Mouse (Mus musculus) heart, adult 18-20 months (tissue): ENCODE measurements at regions not wholly inside any gene's neighbourhood (a gene's known extent, or its start where the extent isn't known, plus 50 kb on each side); places are given as distances from the start of the nearest gene placed in this dataset.
A peak's percentile ranks its signal among the peaks of the same experiment; 100 is the strongest.

Experiments used
- DNase-seq, 2 experiments: peaks; one replicate each; pipeline ENCODE4 v3.0.0; 2021 to 2022; ENCODE audit warnings: mixed read lengths in 1 of 2

DNA sequence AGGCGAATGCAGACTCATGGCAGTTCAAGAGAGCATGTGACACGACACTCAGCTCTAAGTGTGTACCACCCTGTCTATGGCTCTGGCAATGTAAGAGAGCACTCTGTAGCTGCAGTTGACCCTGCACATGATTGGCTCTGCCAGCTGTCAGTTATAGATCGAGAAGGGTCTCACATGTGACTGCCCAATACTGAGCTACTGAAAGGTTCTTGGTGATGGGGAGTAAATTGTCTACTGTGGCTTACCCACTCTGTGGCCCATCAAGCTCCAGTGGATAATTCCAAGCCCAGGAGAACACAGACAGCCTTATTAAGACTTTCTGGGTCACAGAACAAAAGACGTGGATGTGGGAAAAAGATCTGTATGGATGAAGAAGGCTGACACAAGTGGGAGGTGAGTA lies 920.3 kb downstream of the A830018L16Rik start:
- no peak for DNase-seq

- DNase-seq = peak in 1 of 2 experiments; percentile 3
Measured at GRCm38 (mm10) chr1:12344726-12345438, 931.0 kb downstream of the A830018L16Rik start.

DNA sequence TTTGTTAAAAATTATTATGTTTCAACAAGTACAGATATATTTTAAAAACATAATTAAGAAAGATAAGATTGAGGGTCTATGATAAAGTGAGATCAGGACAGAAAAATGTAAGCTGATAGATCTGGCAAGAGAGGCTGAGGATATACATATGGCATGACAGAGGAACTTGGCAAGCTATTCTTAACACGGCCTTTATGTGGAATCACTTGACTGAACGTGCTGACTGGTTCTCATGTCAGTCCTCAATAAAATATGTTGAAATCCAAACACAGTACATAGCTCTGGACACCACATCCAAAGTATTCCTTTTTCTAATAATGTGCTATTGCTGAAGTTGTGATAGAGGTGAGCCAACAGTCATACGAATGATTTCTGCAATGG lies 931.5 kb downstream of the A830018L16Rik start:
- no peak for DNase-seq

- no peak for DNase-seq
Measured at GRCm38 (mm10) chr1:12354531-12354930, 940.6 kb downstream of the A830018L16Rik start.

DNA sequence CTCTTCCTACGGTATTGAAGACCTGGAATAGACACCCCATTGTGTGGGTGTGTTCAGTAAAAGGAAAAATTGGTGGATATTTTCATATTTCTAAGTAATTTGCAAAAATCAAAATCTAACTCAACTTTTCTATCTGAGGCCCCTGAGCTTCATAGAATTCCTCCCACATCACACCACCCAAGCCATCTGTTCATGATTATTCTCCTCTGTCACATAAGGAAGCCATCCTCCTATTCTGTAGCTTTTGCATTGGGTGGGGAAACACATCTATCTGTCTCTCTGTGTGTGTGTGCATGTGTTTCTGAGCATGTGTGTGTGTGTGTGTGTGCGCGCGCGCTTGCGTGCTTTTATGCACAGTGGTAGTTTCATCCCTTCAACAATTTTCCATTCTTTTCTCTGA lies 954.0 kb downstream of the A830018L16Rik start:
- DNase-seq = no peak

GRCm38 (mm10) chr1:12372968-12373367 lies 959.1 kb downstream of the A830018L16Rik start:
- no peak for DNase-seq

DNA sequence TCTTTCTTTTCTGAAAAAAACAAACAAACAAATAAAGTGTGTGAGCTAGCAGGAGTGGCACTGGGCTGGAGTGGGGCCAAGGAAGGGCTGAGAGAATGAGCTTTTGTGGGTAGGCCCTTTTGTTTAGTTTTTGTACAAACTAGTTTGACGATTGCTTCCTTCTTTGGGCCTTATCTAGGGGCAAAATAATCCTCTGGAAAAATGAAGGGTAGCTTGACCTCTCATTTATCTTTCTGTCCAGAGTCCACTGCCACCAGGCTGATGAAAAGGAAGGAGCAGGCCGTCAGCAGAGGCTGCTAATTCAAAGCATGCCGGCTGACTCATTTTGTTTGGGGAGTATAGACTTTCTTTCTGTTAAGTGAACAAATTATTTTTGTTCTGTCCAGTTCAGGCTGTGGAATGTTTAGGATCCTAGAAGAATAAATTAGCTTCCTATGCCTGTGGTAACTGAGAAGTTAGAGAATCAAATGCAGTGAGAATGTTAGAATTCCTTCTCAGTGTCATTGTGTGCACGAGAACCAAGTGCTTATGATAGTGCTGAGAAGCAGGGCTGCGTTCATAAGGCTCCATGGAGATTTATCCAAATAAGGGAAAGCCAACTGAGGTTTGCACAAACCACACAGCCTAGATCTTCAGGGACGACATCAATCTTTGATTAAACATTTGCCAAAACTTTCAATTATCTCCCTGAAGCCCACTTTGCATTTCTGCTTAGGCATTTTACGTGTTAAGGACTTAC lies 984.4 kb downstream of the A830018L16Rik start:
- no peak for DNase-seq

DNA sequence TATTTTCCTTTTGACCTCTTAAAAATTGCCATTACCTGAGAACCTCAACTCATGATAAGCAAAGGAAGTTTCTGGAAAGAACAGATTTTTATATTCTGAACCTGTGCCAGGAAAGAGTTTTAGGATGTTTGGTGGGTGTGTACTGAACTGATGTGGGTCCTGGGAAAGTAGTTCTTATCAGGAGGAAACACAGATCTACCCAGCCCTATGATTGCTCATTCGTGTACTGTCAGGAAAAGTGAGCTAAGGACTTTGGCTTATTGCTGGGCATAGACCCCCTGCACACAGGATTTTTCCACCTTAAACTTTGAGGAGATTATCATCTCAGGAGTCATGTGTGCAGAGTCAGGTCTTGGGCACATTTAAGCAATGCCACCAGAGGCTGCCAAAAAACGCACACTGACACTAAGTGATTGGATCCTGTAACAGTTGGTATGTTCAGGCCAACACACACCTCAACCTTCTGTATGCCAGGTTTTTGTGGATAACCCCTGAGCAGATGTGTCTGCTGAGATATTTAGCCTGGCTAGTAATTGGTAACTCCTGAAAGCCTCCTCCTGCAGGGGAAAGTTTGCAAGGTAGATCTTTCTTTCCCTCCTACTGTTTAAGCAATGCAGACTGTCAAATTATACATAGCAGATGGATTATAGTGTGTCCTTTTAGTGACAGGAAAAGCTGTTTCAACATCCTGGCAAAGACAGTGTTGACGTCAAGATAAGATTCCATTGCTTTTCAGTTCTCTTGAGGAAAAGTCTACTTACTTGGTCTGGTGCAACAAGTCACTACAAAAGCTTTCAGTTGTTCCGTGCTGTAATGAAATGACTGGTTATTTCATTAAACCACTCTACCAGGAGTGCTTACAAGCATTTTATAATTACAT lies 991.7 kb downstream of the A830018L16Rik start:
- DNase-seq = peak; percentile 67 to 80

DNA sequence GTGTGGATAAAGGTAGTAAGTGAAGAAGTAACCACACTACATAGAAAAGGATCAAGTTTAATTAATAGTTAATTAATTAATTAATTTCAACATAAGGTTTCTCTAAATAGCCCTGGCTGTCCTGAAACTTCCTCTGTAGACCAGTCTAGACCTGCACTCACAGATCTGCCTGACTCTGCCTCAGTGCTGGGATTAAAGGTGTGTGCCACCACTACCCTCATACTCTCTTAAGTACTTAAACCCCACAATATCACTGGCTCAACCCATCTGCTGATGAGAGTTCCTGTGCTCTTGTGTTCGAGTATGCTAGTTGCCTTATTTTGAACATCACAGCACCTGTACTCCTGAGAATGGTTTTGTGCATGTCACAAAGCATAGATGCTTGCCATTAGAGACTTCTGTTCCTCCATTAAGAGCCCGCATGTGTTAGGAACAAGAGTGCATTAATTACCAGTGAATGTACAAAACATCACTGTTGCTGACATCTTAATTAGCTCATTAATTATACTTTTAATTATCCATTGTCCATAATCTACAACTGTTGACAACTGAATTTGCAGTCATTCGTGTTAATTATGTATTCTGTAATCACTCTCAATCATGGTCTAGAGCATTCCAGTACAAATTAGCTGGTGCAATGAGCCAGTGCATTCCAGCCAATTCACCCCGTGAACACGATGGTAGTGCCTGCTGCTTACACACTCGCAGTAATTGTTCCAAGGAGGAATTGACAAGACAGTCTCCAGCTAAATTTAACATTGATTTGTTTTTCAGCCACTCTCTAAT lies 996.0 kb downstream of the A830018L16Rik start:
- DNase-seq = no peak

DNA sequence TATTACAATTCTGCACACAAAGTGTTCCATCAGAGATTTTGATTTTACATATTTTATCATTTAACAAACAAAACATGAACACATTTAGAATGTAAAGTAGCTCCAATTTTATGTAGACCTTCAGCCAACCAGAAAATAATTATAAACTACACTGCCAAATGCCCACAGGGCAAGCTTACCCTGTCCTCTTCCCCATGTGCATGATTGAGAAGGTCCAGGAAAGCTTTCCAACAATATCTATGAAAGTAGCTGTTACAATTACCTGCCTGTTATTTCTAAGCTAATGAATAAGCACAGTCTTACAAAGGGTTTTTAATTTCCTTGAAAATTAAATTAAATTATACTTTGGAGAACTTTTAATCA lies 996.6 kb downstream of the A830018L16Rik start:
- DNase-seq = no peak

GRCm38 (mm10) chr1:12424510-12424909 lies 1010.6 kb downstream of the A830018L16Rik start:
- DNase-seq = peak in 1 of 2 experiments; percentile 12

GRCm38 (mm10) chr1:12437894-12438293 lies 1024.0 kb downstream of the A830018L16Rik start:
- no peak for DNase-seq

DNA sequence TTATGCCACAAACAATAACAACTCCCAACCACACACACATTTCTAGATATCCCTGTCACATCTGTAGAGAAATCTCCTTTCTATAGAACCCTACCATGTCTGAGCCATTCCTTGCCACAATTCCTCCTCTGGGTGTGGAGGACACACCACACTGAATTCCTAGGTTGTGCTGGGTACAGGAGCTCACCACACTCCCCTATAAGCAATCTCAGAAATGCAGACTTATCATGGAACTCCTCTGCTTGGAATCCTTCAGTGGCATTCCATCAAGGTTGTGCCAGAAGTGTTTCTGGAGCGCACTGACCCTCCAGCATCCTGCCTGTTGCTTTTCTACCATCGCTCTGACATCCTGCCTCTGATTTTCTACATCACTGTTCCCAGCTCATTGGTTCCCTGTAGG lies 1052.3 kb downstream of the A830018L16Rik start:
- peak in 1 of 2 experiments; percentile 1 for DNase-seq

- DNase-seq = peak; percentile 18 to 39
Measured at GRCm38 (mm10) chr1:12478983-12479763, 1065.3 kb downstream of the A830018L16Rik start.

DNA sequence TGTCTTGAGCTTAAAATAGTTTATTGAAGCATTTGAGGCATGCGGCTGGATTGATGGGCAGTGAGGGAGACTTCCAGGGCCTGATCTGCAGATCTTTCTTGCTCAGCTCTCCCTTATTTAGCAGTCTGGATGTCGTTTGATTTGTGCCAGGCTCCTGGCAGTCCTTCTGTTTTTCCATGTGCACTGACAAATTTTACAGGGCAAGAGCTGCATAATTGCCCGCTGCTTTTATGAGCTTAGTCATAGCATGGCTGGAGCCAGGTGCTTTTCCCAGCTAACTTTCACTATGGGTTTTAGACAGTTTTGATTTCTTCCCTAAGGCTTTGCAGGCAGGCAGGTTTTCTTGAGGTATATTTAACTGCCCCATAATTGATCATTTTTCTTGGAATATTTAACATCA lies 1086.5 kb downstream of the A830018L16Rik start:
- DNase-seq = peak; percentile 11 to 31

DNA sequence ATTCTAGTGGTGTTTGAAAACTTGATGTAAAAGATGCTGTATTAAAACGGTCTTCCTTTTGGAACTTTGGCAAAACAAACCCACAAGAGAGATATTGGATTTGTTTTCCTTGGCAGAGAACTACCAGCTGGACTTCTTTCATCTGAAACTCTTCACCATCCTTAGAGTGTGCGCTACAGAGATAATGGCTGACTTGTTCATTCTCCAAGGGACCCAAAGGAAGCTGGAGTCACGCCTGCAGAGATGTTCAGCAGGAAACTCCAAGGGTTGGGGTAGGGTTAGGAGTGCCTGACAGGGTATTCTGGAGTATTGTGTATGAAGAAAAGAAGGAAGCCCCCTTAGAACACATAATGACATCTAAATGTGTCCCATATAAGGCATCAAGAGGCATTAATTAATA lies 1094.1 kb downstream of the A830018L16Rik start:
- DNase-seq = peak in 1 of 2 experiments; percentile 10

GRCm38 (mm10) chr1:12510129-12510816 lies 1096.4 kb downstream of the A830018L16Rik start:
- DNase-seq = no peak

GRCm38 (mm10) chr1:12519601-12520000 lies 1105.7 kb downstream of the A830018L16Rik start:
- DNase-seq = no peak

GRCm38 (mm10) chr1:12555859-12556258 lies 1142.0 kb downstream of the A830018L16Rik start:
- no peak for DNase-seq

DNA sequence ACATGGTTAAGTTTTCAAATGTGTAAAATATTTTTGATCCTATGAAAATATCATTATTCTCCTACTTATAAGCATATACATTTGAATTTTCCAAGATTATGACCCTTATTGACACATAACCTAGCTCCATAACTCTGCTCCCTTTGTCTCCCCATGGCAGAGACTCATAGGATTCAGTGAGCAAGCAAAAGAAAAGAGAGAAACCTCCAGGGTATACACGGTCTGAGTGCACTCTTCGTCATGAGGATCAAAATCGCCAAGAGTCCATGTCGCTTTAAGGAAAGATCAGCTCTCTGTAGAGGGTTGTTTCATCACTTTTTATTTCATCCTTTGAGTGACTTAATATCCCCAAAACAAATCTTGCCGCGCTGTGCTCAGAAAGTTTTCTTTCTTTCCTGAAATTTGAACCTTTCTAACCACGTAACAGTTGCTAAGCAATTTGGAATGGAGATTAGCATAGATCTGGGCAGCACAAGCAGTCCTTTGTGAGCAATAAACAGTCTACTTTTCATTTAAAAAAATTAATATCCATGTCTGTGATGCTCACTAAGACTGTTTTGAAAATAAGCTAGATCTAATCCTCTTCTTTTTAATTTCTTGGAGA lies 1158.0 kb downstream of the A830018L16Rik start:
- DNase-seq = no peak
